Mouse (Mus musculus): Measurements from ENCODE around the gene Lig4.

Lig4 gene

GRCm38 (mm10) chr8:9929746-9930445 is 47.6 kb downstream of the Lig4 start:
- DNase-seq (ENCODE audit: low read depth, low spot score): no peak
